Mouse (Mus musculus) small intestine, adult 10 weeks (tissue): ENCODE measurements around the gene Gm10401. TPM values are rescaled to one million over a fixed set of nuclear protein-coding genes. Genes with fewer than 3 reads are reported as not detected.

ENCODE experiments used
- polyA plus RNA-seq: library from polyadenylated mRNA; stranded (reverse); fragments of 350-450 nt; fragmentation: Illumina TruSeq; extraction: RNeasy Lipid Tissue Mini Kit (QIAGEN cat#74804); gene quantifications from one replicate; pipeline ENCODE4 v1.2.3, GENCODE M21; 2014; ENCODE audit warnings: low replicate concordance

Gene Gm10401
- not detected for polyA plus RNA-seq

DNA sequence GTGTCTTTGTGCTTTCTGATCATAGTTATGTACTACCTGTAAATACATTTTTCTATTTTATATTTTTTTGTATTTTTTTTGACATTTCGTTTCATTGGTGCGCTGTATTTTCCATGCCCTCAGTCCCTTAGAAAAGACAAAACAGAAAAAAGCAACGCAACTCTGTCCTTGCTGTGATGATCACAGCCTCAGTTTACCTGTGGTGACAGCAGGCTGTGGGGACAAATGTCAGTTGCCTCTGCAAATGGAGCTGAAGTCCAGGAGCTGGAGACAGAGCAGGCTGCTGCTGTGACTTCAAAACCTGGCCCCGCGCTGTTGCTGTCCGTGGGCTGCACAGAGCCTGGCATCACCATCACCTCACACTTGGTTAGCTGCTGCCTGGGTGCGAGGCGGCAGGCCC, at the start of gene Gm10401:
Gene Gm10401, minus strand, starts transcription at position 101 of the 400 bp plus-strand sequence.

DNA sequence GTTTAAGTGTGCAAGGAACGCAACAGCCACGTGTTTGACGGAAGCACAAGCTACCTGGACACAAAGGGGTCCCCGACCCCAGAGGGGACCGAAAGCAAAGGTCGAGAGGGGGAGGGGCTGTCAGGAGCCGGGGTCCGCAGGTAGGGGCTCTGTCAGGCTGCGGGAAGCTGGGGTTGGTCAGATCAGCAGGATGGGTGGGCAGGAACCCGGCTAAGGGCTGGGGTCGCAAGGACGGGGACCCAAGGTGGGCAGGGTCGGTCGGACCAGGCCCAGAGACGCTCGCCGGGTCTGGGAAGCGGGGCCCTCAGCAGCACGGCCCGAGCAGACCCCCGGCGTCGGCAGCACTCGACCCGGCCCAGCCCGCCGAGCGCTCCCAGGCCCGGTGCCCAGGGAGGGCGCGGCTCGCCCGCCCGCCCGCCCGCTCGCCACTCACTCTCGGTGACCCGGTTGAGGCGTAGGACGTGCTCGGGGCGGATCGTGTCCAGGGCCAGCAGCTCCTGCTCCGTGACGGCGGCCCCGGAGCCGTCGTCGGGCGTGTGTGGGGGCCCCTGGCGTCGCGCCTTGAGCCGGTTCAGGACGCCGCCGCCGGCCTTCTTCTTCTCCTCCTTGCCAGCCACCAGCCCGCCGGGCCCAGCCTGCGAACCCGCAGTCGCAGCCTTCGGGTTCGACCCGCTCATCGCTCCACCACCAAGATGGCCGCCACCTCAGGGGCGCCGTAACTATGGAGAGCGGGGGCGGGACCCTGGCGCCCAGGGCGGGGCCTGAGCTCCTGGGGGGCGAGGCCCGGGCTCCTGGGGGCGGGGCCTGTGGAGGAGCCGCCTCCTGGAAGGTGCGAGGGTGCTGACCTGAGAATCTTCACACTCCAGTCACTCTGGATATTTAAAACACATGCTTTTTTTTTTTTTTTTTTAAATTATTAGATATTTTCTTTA, 36.4 kb upstream of the Gm10401 start, which contains the start of gene Unc119b:
Gene Unc119b, minus strand, starts transcription at position 742 of the 932 bp plus-strand sequence.

DNA sequence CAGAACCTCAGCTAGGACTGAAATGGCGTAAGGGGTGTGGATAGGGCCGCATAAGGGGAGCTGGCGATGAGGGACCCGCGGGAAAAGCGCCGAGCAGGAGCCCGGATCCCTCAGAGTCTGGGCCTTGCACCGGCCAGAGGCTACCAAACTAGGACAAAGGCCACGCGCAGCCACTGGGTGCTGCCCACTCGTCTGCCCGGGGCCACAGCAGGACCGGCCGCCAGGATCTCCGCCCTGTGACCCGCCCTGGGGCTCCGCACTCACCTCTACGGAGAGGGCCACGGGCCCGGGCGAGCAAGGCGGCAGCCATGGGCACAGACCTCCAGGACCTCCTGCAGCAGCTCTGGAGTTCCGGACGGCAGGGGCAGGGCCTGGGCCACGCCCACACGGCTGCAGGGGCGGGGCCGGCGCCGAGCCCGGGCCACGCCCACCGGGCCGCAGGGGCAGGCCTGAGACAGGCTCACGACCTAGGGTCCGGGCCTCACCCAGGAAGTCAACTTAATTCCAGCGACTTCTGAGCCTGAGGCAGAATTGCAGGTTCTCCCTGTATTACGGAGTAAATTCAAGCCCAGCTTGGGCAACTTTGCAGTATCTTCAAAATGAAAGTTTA, 21.0 kb upstream of the Gm10401 start, which contains the start of gene Acads:
Gene Acads, minus strand, starts transcription at position 386 of the 610 bp plus-strand sequence.

Other genes starting within 250 kb of the Gm10401 start
- gene 4930519G04Rik, start 244.6 kb downstream of the Gm10401 start, polyA plus RNA-seq = not detected
- gene Gm9936, start 239.6 kb downstream of the Gm10401 start, polyA plus RNA-seq = not detected
- gene Oasl2, start 201.4 kb downstream of the Gm10401 start, polyA plus RNA-seq = 113 TPM
- 8.4 TPM for gene Oasl1, start 175.1 kb downstream of the Gm10401 start, polyA plus RNA-seq
- 0.41 TPM for gene 2210016L21Rik, start 156.1 kb downstream of the Gm10401 start, polyA plus RNA-seq
- gene Hnf1a, start 127.2 kb downstream of the Gm10401 start, polyA plus RNA-seq = not detected
- 60.7 TPM for gene Sppl3, start 87.2 kb downstream of the Gm10401 start, polyA plus RNA-seq
- 0.63 TPM for gene Acads, start 21.1 kb upstream of the Gm10401 start, polyA plus RNA-seq
- gene Unc119b, start 36.7 kb upstream of the Gm10401 start, polyA plus RNA-seq = 3.3 TPM
- 74.6 TPM for gene Mlec, start 59.9 kb upstream of the Gm10401 start, polyA plus RNA-seq
- not detected for gene Cabp1, start 96.1 kb upstream of the Gm10401 start, polyA plus RNA-seq
- gene Pop5, start 137.5 kb upstream of the Gm10401 start, polyA plus RNA-seq = 1.2 TPM
- gene Rnf10, start 174.6 kb upstream of the Gm10401 start, polyA plus RNA-seq = 13.1 TPM
- gene Coq5, start 181.4 kb upstream of the Gm10401 start, polyA plus RNA-seq = 8.6 TPM
- gene Dynll1, start 202.7 kb upstream of the Gm10401 start, polyA plus RNA-seq = 273 TPM
- 24.1 TPM for gene Srsf9, start 228.9 kb upstream of the Gm10401 start, polyA plus RNA-seq
- gene Gatc, start 242.9 kb upstream of the Gm10401 start, polyA plus RNA-seq = 23.9 TPM
- 11.4 TPM for gene Triap1, start 242.9 kb upstream of the Gm10401 start, polyA plus RNA-seq